Mouse (Mus musculus): ENCODE results near the gene Uqcrq. TPM values are rescaled to one million over a fixed set of nuclear protein-coding genes. Genes with fewer than 3 reads are reported as not detected.

Uqcrq gene
- 1,517 TPM for polyA plus RNA-seq (2014; fragmentation: Illumina TruSeq; extraction: RNeasy Lipid Tissue Mini Kit (QIAGEN cat#74804); ENCODE audit: low read depth, low replicate concordance)

GRCm38 (mm10) chr11:53430670-53431346, at the start of gene Uqcrq, which contains the start of gene Gdf9:
Gene Uqcrq (minus strand): TSS chr11:53430831.
Gene Gdf9 (plus strand): TSS chr11:53431023.

GRCm38 (mm10) chr11:53479783-53480301, 49.2 kb upstream of the Uqcrq start, which contains the start of the genes Gm9945 and Sowaha:
Gene Gm9945 (plus strand): TSS chr11:53480166.
Gene Sowaha (minus strand): TSS chr11:53480274.

DNA sequence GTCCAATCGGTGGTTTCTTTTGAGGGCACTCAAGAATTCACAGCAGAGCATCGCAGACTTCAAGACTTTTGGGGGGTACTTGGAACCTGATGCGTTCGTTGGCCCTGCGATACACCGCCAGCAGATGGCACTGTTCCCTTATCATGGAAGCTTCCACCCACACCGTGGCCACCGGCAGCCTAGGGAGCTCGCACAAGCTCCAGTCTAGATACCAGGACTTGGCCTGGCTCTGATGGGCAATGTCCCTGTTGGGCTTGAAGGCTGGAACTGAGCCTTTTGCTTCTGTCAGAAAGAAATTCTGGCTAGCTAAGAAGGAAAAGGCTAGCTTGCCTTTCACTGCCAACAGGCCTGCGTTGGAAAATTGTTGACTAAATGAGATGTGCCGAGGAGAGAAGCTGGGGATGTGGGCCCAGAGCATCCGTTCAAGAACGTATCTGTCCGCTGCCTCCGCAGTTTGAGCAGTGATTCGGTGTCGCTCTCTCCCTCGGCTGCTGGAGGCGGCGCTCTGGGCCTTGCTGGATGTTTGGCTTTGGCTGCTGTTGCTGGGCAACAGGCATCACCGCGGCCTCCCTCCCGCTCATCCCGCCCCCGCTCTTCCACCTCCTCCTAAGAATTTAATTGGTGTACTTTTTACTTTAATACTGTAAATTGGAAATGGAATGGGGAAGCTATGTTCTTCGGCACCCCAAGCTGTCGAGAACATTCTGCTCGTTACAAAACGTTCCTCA, 39.5 kb upstream of the Uqcrq start, which contains the start of gene Gm9837:
Gm9837 (minus strand) TSS at position 512 of the 728 bp plus-strand sequence.

DNA sequence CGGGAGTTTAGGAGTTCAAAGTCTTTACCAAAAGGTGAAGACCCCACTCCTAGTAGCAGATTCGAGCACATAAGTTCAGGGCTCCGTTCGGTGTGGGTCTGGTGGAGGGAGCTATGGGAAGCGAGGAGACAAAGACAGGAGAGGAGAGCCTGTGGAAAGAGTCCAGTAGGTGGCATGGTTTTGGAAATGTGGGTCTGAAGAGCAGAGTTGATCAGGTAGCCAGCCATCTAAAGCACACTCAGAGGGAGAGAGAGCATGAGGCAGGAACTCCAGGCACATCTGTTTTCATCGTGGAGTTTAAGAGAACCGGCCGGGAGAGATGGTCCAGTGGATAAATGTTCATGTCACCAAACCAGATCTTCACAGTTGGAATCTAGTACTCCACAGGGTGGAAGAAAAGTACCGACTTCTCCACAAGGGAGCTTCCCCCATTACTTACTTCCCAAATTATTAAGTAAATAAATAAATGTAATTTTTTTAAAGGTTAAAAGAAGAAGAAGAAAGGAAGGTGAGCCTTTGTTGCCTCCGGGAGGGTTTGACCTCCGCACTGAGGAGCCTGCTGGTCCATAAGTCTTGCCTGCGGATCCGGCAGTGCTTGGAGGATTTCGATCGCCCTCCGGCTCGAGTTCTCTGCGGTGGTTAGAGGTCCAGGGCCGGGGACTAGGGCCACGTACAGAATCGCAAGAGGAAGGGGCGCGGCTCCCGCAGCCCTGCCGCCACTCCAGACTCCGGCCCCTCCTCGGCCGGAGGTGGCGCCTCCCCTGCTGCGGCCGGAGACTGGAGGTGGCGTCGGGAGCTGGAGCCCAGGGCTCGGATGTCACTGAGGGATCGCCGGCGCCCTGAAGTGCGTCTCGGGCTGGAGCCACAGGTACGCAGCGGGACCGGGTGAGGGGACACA, 26.1 kb upstream of the Uqcrq start, which contains the start of the genes Gm10447 and Shroom1:
Gm10447 (minus strand) TSS at position 637 of the 898 bp plus-strand sequence.
Shroom1 (plus strand) TSS at position 732 of the 898 bp plus-strand sequence.

DNA sequence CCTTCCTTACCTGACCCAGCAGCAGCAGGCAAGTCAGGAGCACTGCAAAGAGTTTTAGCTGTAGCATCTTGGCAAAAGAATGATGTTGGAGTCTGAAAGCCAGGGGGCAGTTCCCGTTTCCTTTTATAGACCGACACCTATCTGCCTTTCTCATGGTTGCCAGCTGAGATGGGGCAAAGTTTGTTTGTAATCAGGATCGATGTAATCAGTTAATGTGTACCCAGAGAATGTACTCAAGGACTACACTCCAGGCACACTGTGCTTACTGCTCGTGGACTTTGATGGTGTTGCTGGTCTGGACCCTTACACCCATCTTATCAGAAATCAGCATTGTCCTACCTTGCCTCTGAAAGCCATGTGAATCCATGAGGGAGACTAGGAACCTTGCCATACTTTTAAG, 7.6 kb downstream of the Uqcrq start, which contains the start of gene Leap2:
Leap2 (minus strand) TSS at position 135 of the 400 bp plus-strand sequence.

Other genes starting within 250 kb of the Uqcrq start
- gene Hspa4, start 130.4 kb downstream of the Uqcrq start, polyA plus RNA-seq (2014; fragmentation: Illumina TruSeq; extraction: RNeasy Lipid Tissue Mini Kit (QIAGEN cat#74804); ENCODE audit: low read depth, low replicate concordance) = 116 TPM
- gene Zcchc10, start 106.2 kb downstream of the Uqcrq start, polyA plus RNA-seq (2014; fragmentation: Illumina TruSeq; extraction: RNeasy Lipid Tissue Mini Kit (QIAGEN cat#74804); ENCODE audit: low read depth, low replicate concordance) = 10.5 TPM
- gene Aff4, start 80.0 kb downstream of the Uqcrq start, polyA plus RNA-seq (2014; fragmentation: Illumina TruSeq; extraction: RNeasy Lipid Tissue Mini Kit (QIAGEN cat#74804); ENCODE audit: low read depth, low replicate concordance) = 29.2 TPM
- gene Leap2, start 7.7 kb downstream of the Uqcrq start, polyA plus RNA-seq (2014; fragmentation: Illumina TruSeq; extraction: RNeasy Lipid Tissue Mini Kit (QIAGEN cat#74804); ENCODE audit: low read depth, low replicate concordance) = not detected
- 0.50 TPM for gene Gdf9, start 192 bp upstream of the Uqcrq start, polyA plus RNA-seq (2014; fragmentation: Illumina TruSeq; extraction: RNeasy Lipid Tissue Mini Kit (QIAGEN cat#74804); ENCODE audit: low read depth, low replicate concordance)
- not detected for gene Gm10447, start 26.3 kb upstream of the Uqcrq start, polyA plus RNA-seq (2014; fragmentation: Illumina TruSeq; extraction: RNeasy Lipid Tissue Mini Kit (QIAGEN cat#74804); ENCODE audit: low read depth, low replicate concordance)
- gene Shroom1, start 26.4 kb upstream of the Uqcrq start, polyA plus RNA-seq (2014; fragmentation: Illumina TruSeq; extraction: RNeasy Lipid Tissue Mini Kit (QIAGEN cat#74804); ENCODE audit: low read depth, low replicate concordance) = 0.55 TPM
- not detected for gene Gm9837, start 39.6 kb upstream of the Uqcrq start, polyA plus RNA-seq (2014; fragmentation: Illumina TruSeq; extraction: RNeasy Lipid Tissue Mini Kit (QIAGEN cat#74804); ENCODE audit: low read depth, low replicate concordance)
- gene Gm9945, start 49.3 kb upstream of the Uqcrq start, polyA plus RNA-seq (2014; fragmentation: Illumina TruSeq; extraction: RNeasy Lipid Tissue Mini Kit (QIAGEN cat#74804); ENCODE audit: low read depth, low replicate concordance) = not detected
- not detected for gene Sowaha, start 49.4 kb upstream of the Uqcrq start, polyA plus RNA-seq (2014; fragmentation: Illumina TruSeq; extraction: RNeasy Lipid Tissue Mini Kit (QIAGEN cat#74804); ENCODE audit: low read depth, low replicate concordance)
- gene Sept8, start 88.4 kb upstream of the Uqcrq start, polyA plus RNA-seq (2014; fragmentation: Illumina TruSeq; extraction: RNeasy Lipid Tissue Mini Kit (QIAGEN cat#74804); ENCODE audit: low read depth, low replicate concordance) = 35.5 TPM
- gene Kif3a, start 136.5 kb upstream of the Uqcrq start, polyA plus RNA-seq (2014; fragmentation: Illumina TruSeq; extraction: RNeasy Lipid Tissue Mini Kit (QIAGEN cat#74804); ENCODE audit: low read depth, low replicate concordance) = 10.6 TPM
- gene Il4, start 187.8 kb upstream of the Uqcrq start, polyA plus RNA-seq (2014; fragmentation: Illumina TruSeq; extraction: RNeasy Lipid Tissue Mini Kit (QIAGEN cat#74804); ENCODE audit: low read depth, low replicate concordance) = not detected
- gene Il13, start 203.9 kb upstream of the Uqcrq start, polyA plus RNA-seq (2014; fragmentation: Illumina TruSeq; extraction: RNeasy Lipid Tissue Mini Kit (QIAGEN cat#74804); ENCODE audit: low read depth, low replicate concordance) = not detected

Measured in heart, adult 10 weeks (tissue).